Mouse (Mus musculus): ENCODE data around the gene Gm21028. TPM values are rescaled to one million over a fixed set of nuclear protein-coding genes. Genes with fewer than 3 reads are reported as not detected.

The Gm21028 gene
- not detected in 2 replicates for total RNA-seq (2023)

GRCm38 (mm10) chr7:42578488-42578887 lies at the start of gene Gm21028:
Gene Gm21028, minus strand, starts transcription at chr7:42578588.

GRCm38 (mm10) chr7:42592413-42592812 lies 14.0 kb upstream of the Gm21028 start, which contains the start of gene Zfp977:
Gene Zfp977, minus strand, starts transcription at chr7:42592547.

Other genes with a start within 250 kb of the Gm21028 start
- gene 4933421I07Rik, start 130.5 kb downstream of the Gm21028 start, total RNA-seq (2023): not detected in 2 replicates
- gene Zfp141, start 72.8 kb downstream of the Gm21028 start, total RNA-seq (2023): 15.9 and 19.6 TPM in 2 replicates
- gene Zfp977, start 14.0 kb upstream of the Gm21028 start, total RNA-seq (2023): not detected in 2 replicates
- 0.11 and 0.51 TPM in 2 replicates for gene Zfp976, start 64.0 kb upstream of the Gm21028 start, total RNA-seq (2023)
- gene Zfp975, start 114.2 kb upstream of the Gm21028 start, total RNA-seq (2023): 0.41 and 0.73 TPM in 2 replicates
- gene Gm17067, start 148.4 kb upstream of the Gm21028 start, total RNA-seq (2023): not detected in 2 replicates
- gene Vmn2r62, start 214.9 kb upstream of the Gm21028 start, total RNA-seq (2023): not detected in 2 replicates